In genomic region chr3:52187401-52187801, GRCm38 (mm10) we compare ENCODE assay signal across 15 mouse cellular contexts.
DNase-seq lines count a peak whose midpoint lies in the region; ATAC-seq lines count a peak whose summit lies in the region.
"Had no signal": no experiment of that assay in that cellular context is flagged by ENCODE, and none has a peak within 500 bp of the region (broad histone marks: within the 10 kb centered on the region; RNA-seq: fewer than 3 reads in every experiment).

No protein-coding gene starts in this region.

- H3K9me3 ChIP-seq in kidney, embryonic 16.5 days (ENCODE audit: low read length): no peaks in the 10 kb centered on the region
- no peaks in the 10 kb centered on the region for H3K9me3 ChIP-seq in embryonic facial prominence, embryonic 14.5 days (ENCODE audit: control insufficient read depth, low read length)
- H3K9me3 ChIP-seq: limb, embryonic 12.5 days; lung, embryonic 15.5 days; midbrain, embryonic 12.5 days had no signal

- no peak overlapping the region for H3K27ac ChIP-seq in kidney, embryonic 16.5 days (ENCODE audit: low read length)
- no peak overlapping the region for H3K27ac ChIP-seq in embryonic facial prominence, embryonic 14.5 days (replicated peaks; ENCODE audit: low read depth, low read length)
- H3K27ac ChIP-seq: gastrocnemius, adult 2 months; limb, embryonic 12.5 days; lung, embryonic 15.5 days; midbrain, embryonic 12.5 days had no signal

- no peaks in the 10 kb centered on the region for H3K36me3 ChIP-seq in kidney, embryonic 16.5 days (ENCODE audit: insufficient read depth, low read length)
- H3K36me3 ChIP-seq in embryonic facial prominence, embryonic 14.5 days (ENCODE audit: control insufficient read depth, insufficient read depth, low read length): no peaks in the 10 kb centered on the region
- H3K36me3 ChIP-seq: limb, embryonic 12.5 days; lung, embryonic 15.5 days; midbrain, embryonic 12.5 days had no signal

- H3K4me1 ChIP-seq in kidney, embryonic 16.5 days (ENCODE audit: insufficient read depth, low read length): peaks cover 23% of the 10 kb centered on the region
- no peaks in the 10 kb centered on the region for H3K4me1 ChIP-seq in embryonic facial prominence, embryonic 14.5 days (ENCODE audit: control insufficient read depth, insufficient read depth, low read length)

- H3K4me2 ChIP-seq in kidney, embryonic 16.5 days (replicated peaks; ENCODE audit: low read depth, low read length): no peak overlapping the region
- no peak overlapping the region for H3K4me2 ChIP-seq in embryonic facial prominence, embryonic 14.5 days (ENCODE audit: low read depth, low read length)
- H3K4me2 ChIP-seq: heart, embryonic 11.5 days; limb, embryonic 12.5 days; lung, embryonic 15.5 days; midbrain, embryonic 12.5 days had no signal

- H3K27me3 ChIP-seq in kidney, embryonic 16.5 days (ENCODE audit: insufficient read depth, low read length): no peaks in the 10 kb centered on the region
- H3K27me3 ChIP-seq in embryonic facial prominence, embryonic 14.5 days (replicated peaks; ENCODE audit: control insufficient read depth, insufficient read depth, low read length): no peaks in the 10 kb centered on the region
- H3K27me3 ChIP-seq: limb, embryonic 12.5 days; lung, embryonic 15.5 days; midbrain, embryonic 12.5 days had no signal

- peak; percentile 36; the same call in 1 of the 2 replicates for ATAC-seq in kidney, embryonic 16.5 days (ENCODE audit: low FRiP score, low TSS enrichment)
- ATAC-seq in embryonic facial prominence, embryonic 14.5 days (ENCODE audit: low read depth): 0 out of 2 replicates have a peak, but pooled peaks have one; percentile 18

- H3K4me3 ChIP-seq in kidney, embryonic 16.5 days (ENCODE audit: low read length): no peak overlapping the region
- no peak overlapping the region for H3K4me3 ChIP-seq in embryonic facial prominence, embryonic 14.5 days (ENCODE audit: low read depth, low read length)
- H3K4me3 ChIP-seq: gastrocnemius, adult 2 months; limb, embryonic 12.5 days; lung, embryonic 15.5 days; midbrain, embryonic 12.5 days had no signal

- 28% methylated on average over 4 of the region's 4 CpGs for WGBS in kidney, embryonic 16.5 days
- WGBS in embryonic facial prominence, embryonic 14.5 days: 45% methylated on average over 4 of the region's 4 CpGs

- no peak for DNase-seq in kidney, postnatal 14 days
- DNase-seq in thymus, postnatal 4 days: peak; percentile 45
- DNase-seq in thymus, adult 18-20 months: no peak
- DNase-seq in embryonic facial prominence, embryonic 14.5 days (ENCODE audit: low spot score): peak; percentile 12
- DNase-seq in adrenal gland, postnatal 4 days (ENCODE audit: low spot score in 2 of 2): no peak
- DNase-seq in spleen, postnatal 10 days (ENCODE audit: low spot score in 2 of 2): no peak
- DNase-seq: adrenal gland, postnatal 25 days; cerebellum, postnatal 36 days; gastrocnemius, adult 2 months; kidney, postnatal 10 days had no signal

- H3K9ac ChIP-seq in kidney, embryonic 16.5 days (replicated peaks; ENCODE audit: low read length): no peak overlapping the region
- H3K9ac ChIP-seq in embryonic facial prominence, embryonic 14.5 days (ENCODE audit: low read depth, low read length): no peak overlapping the region
- H3K9ac ChIP-seq: limb, embryonic 12.5 days; lung, embryonic 15.5 days; midbrain, embryonic 12.5 days had no signal

Comparison
In these comparisons a context has a peak if more than half of its experiments do, and no peak if none do; other contexts are left out.
1. DNase-seq: peak in thymus, postnatal 4 days (single experiment) and embryonic facial prominence, embryonic 14.5 days (single experiment); none in kidney, postnatal 14 days (single experiment), thymus, adult 18-20 months (0 of 2), adrenal gland, postnatal 4 days (0 of 2) and spleen, postnatal 10 days (0 of 2).